Mouse (Mus musculus) brain, embryonic 14.5 days (tissue): Measurements from ENCODE around the gene Galntl6.

ENCODE experiments used
- CTCF ChIP-seq: fragments of 200-500 bp; IDR thresholded peaks from 2 replicates; pipeline ENCODE4 v1.5.1; 2012; ENCODE audit warnings: inconsistent platforms, mild to moderate bottlenecking, moderate library complexity, borderline replicate concordance; ENCODE audit not compliant: insufficient read depth, insufficient read length; ENCODE audit errors: extremely low read depth
- POLR2A ChIP-seq: fragments of 200-500 bp; IDR thresholded peaks from 2 replicates; pipeline ENCODE4 v1.6.1; 2012; ENCODE audit warnings: mild to moderate bottlenecking, inconsistent platforms, borderline replicate concordance; ENCODE audit not compliant: poor library complexity, insufficient read depth, insufficient read length, severe bottlenecking; ENCODE audit errors: extremely low read depth

DNA sequence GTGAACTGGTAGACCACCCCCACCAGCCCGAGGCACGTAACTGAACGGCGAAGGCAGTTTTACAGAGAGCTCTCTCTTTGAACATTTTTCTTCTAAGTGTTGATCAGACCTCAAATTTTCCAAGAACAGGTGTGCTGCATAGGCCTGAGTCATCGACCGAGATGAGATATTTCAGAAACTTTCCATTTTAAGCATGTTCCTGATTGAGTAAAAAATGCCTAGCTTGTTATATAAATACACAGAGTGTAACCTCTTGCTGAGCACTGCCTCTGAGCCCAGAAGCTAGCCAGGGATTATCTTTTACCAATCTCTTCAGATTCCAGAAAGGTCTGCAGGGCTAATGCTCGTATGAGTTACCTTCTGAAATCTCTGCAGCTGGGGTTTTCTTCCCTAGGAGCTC is 1120.2 kb downstream of the Galntl6 start:
- no peak for TF ChIP-seq CTCF
- TF ChIP-seq POLR2A = no peak
